Mouse (Mus musculus) hindbrain, postnatal 0 days (tissue): ENCODE measurements around the gene Rabgap1l. TPM values are rescaled to one million over a fixed set of nuclear protein-coding genes. Genes with fewer than 3 reads are reported as not detected.
A peak's percentile ranks its signal among the peaks of the same experiment; 100 is the strongest.

Experiments used
- ATAC-seq: fragments of 200-750 bp; cut with Nextera tagmentation; 2 replicates; pipeline ENCODE4 v1.8.0; 2017; ENCODE audit warnings: mild to moderate bottlenecking, moderate TSS enrichment, moderate library complexity
- DNase-seq: peaks from one replicate; pipeline ENCODE4 v3.0.0-alpha.2; 2015; ENCODE audit warnings: low spot score
- H3K27ac ChIP-seq: fragments of 300-500 bp; sonication (generic); 2 replicates; pipeline ENCODE4 v1.5.1; 2014; ENCODE audit warnings: mild to moderate bottlenecking
- H3K27me3 ChIP-seq: fragments of 300-500 bp; sonication (generic); 2 replicates; pipeline ENCODE4 v1.6.1; 2014; ENCODE audit warnings: low read length, mixed read lengths; ENCODE audit not compliant: insufficient read depth
- H3K36me3 ChIP-seq: fragments of 300-500 bp; sonication (generic); 2 replicates; pipeline ENCODE4 v1.6.1; 2014; ENCODE audit warnings: low read length, mixed read lengths; ENCODE audit not compliant: insufficient read depth
- H3K4me1 ChIP-seq: fragments of 300-500 bp; sonication (generic); 2 replicates; pipeline ENCODE4 v1.6.1; 2014; ENCODE audit warnings: antibody characterized with exemption, low read length, mixed read lengths; ENCODE audit not compliant: insufficient read depth
- H3K4me2 ChIP-seq: fragments of 300-500 bp; sonication (generic); 2 replicates; pipeline ENCODE4 v1.6.1; 2014; ENCODE audit warnings: low read depth, mild to moderate bottlenecking, low read length, moderate library complexity, mixed read lengths
- H3K4me3 ChIP-seq: fragments of 300-500 bp; sonication (generic); 2 replicates; pipeline ENCODE4 v1.5.1; 2014; ENCODE audit warnings: low read length
- H3K9ac ChIP-seq: fragments of 300-500 bp; sonication (generic); replicated peaks from 2 replicates; pipeline ENCODE4 v1.6.1; 2014; ENCODE audit warnings: mild to moderate bottlenecking, low read length, moderate library complexity, mixed read lengths
- H3K9me3 ChIP-seq: fragments of 300-500 bp; sonication (generic); 2 replicates; pipeline ENCODE4 v1.6.1; 2016; ENCODE audit warnings: low read length, mixed read lengths
- CTCF ChIP-seq: IDR thresholded peaks from 2 replicates; pipeline ENCODE4 v1.5.1; 2016; ENCODE audit warnings: antibody characterized with exemption, control low read depth, low read depth
- WGBS: fragments of 180-500 bp; shearing (Covaris S2); extraction: QIAGEN DNeasy Blood & Tissue Kit; methylation state at CpG from one replicate; pipeline ENCODE4 v1.1.7; 2014; 5-methylcytosine and 5-hydroxymethylcytosine counted together
- polyA plus RNA-seq: library from polyadenylated mRNA; unstranded; fragments of >200 nt; fragmentation: Nextera tagmentation; extraction: Ambion mirVana; gene quantifications from 2 replicates; pipeline ENCODE4 v1.2.1, GENCODE M21; 2015
- total RNA-seq: library from RNA; depleted of rRNA; stranded (reverse); fragments of >200 nt; gene quantifications from 2 replicates; pipeline ENCODE4 v1.2.3, GENCODE M21; 2014; rRNA removed

The Rabgap1l gene
- 70.5 and 78.7 TPM in 2 replicates for total RNA-seq
- 24.3 and 28.5 TPM in 2 replicates for polyA plus RNA-seq

GRCm38 (mm10) chr1:160792686-160793355 is at the start of gene Rabgap1l:
Rabgap1l (minus strand) TSS chr1:160793211.
- H3K4me3 ChIP-seq, result peak within 1 kb of the TSS; percentile 92
- no peaks in the 10 kb centered on the region for H3K36me3 ChIP-seq
- peak within 1 kb of the TSS; percentile 85 for H3K4me2 ChIP-seq
- peak; percentile 97 for DNase-seq
- H3K4me1 ChIP-seq, result no peaks in the 10 kb centered on the region
- TF ChIP-seq CTCF, result no peak
- H3K9me3 ChIP-seq, result no peaks in the 10 kb centered on the region
- peak; percentile 98 for ATAC-seq
- H3K27me3 ChIP-seq, result no peaks in the 10 kb centered on the region
- WGBS, result under 1% methylated on average over 63 of the region's 67 CpGs
- peak within 1 kb of the TSS; percentile 86 for H3K9ac ChIP-seq
- H3K27ac ChIP-seq, result peak within 1 kb of the TSS; percentile 59; the same call in 1 of the 2 replicates

- Histone ChIP-seq H3K4me1 (no peaks in the 10 kb centered on the region), H3K9ac (no peak overlapping the region), H3K9me3 (no peaks in the 10 kb centered on the region), H3K4me3 (no peak overlapping the region), H3K27ac (no peak overlapping the region), H3K4me2 (no peak overlapping the region), H3K27me3 (no peaks in the 10 kb centered on the region), H3K36me3 (no peaks in the 10 kb centered on the region)
- no peak for ATAC-seq
- WGBS, result 85% methylated on average over 10 of the region's 10 CpGs
- TF ChIP-seq CTCF, result no peak
- DNase-seq, result no peak
These were observed 49.6 kb upstream of the Rabgap1l start for GRCm38 (mm10) chr1:160842567-160842966.

- H3K4me2 ChIP-seq, result no peak overlapping the region
- DNase-seq (no peak), ATAC-seq (no peak)
- 81% methylated on average over 5 of the region's 5 CpGs for WGBS
- H3K36me3 ChIP-seq, result no peaks in the 10 kb centered on the region
- H3K4me3 ChIP-seq, result no peak overlapping the region
- no peak overlapping the region for H3K9ac ChIP-seq
- H3K4me1 ChIP-seq, result no peaks in the 10 kb centered on the region
- TF ChIP-seq CTCF, result no peak
- H3K9me3 ChIP-seq, result no peaks in the 10 kb centered on the region
- no peak overlapping the region for H3K27ac ChIP-seq
- no peaks in the 10 kb centered on the region for H3K27me3 ChIP-seq
These were observed 47.6 kb upstream of the Rabgap1l start for GRCm38 (mm10) chr1:160840618-160841017.

GRCm38 (mm10) chr1:160839095-160839494 is 46.1 kb upstream of the Rabgap1l start:
- ATAC-seq (no peak), DNase-seq (no peak)
- H3K4me3 ChIP-seq, result no peak overlapping the region
- H3K27ac ChIP-seq, result no peak overlapping the region
- no peak overlapping the region for H3K9ac ChIP-seq
- no peaks in the 10 kb centered on the region for H3K36me3 ChIP-seq
- no peaks in the 10 kb centered on the region for H3K4me1 ChIP-seq
- no peak for TF ChIP-seq CTCF
- no peak overlapping the region for H3K4me2 ChIP-seq
- WGBS, result 85% methylated on average over 4 of the region's 4 CpGs
- H3K27me3 ChIP-seq, result no peaks in the 10 kb centered on the region
- no peaks in the 10 kb centered on the region for H3K9me3 ChIP-seq

- ATAC-seq (no peak), DNase-seq (no peak)
- Histone ChIP-seq H3K36me3 (no peaks in the 10 kb centered on the region), H3K27me3 (no peaks in the 10 kb centered on the region), H3K4me2 (no peak overlapping the region), H3K27ac (no peak overlapping the region), H3K9ac (no peak overlapping the region), H3K4me3 (no peak overlapping the region), H3K9me3 (no peaks in the 10 kb centered on the region), H3K4me1 (no peaks in the 10 kb centered on the region)
- no peak for TF ChIP-seq CTCF
- 81% methylated on average over 1 of the region's 1 CpGs for WGBS
These were observed 41.4 kb upstream of the Rabgap1l start for GRCm38 (mm10) chr1:160834446-160834845.

- H3K9me3 ChIP-seq, result no peaks in the 10 kb centered on the region
- no peak for ATAC-seq
- H3K36me3 ChIP-seq, result no peaks in the 10 kb centered on the region
- no peaks in the 10 kb centered on the region for H3K27me3 ChIP-seq
- no peak for TF ChIP-seq CTCF
- no peak overlapping the region for H3K27ac ChIP-seq
- H3K4me2 ChIP-seq, result no peak overlapping the region
- no peaks in the 10 kb centered on the region for H3K4me1 ChIP-seq
- WGBS, result 86% methylated on average over 9 of the region's 9 CpGs
- no peak overlapping the region for H3K9ac ChIP-seq
- H3K4me3 ChIP-seq, result no peak overlapping the region
- no peak for DNase-seq
These were observed 39.4 kb upstream of the Rabgap1l start for GRCm38 (mm10) chr1:160832267-160833021.
